Mouse (Mus musculus) heart, postnatal 0 days (tissue): ENCODE measurements around the gene Dmd.

Experiments used
- CTCF ChIP-seq: IDR thresholded peaks from 2 replicates; pipeline ENCODE4 v1.5.1; 2016; ENCODE audit warnings: antibody characterized with exemption, control low read depth, low read depth
- EP300 ChIP-seq: IDR thresholded peaks from 2 replicates; pipeline ENCODE4 v1.6.1; 2016; ENCODE audit warnings: antibody characterized with exemption, low read depth

DNA sequence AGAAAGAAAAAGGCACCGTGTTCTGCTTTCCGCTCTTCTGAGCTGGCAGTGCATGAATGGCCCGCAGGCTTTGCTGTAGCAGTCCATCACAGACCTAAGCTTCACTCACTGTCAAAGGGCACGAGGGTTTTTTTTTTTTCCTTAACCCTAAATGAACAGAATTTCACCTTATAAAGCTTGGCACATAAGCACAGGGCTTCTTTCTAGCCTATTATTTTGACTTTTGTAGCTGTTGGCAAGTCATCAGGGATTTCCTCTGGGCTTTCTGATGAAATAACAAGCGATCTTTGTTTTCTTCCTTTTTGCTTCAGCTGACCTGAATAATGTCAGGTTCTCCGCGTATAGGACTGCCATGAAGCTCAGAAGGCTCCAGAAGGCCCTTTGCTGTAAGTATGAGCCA lies 2140.8 kb downstream of the Dmd start:
- TF ChIP-seq CTCF (no peak), EP300 (no peak)
